Mouse (Mus musculus) bone marrow macrophage, adult 2 months (primary cell): ENCODE measurements around the gene Gm12184. TPM values are rescaled to one million over a fixed set of nuclear protein-coding genes. Genes with fewer than 3 reads are reported as not detected.

Experiments used
- H3K27ac ChIP-seq: 2 replicates; pipeline ENCODE4 v1.5.1; 2012; ENCODE audit warnings: low read depth, low read length; ENCODE audit not compliant: insufficient read depth
- H3K4me1 ChIP-seq: 2 replicates; pipeline ENCODE4 v1.6.1; 2012; ENCODE audit warnings: low read length; ENCODE audit not compliant: control insufficient read depth, insufficient read depth
- H3K4me3 ChIP-seq: 2 replicates; pipeline ENCODE4 v1.5.1; 2012; ENCODE audit warnings: mild to moderate bottlenecking, low read length, moderate library complexity; ENCODE audit not compliant: insufficient read depth
- CTCF ChIP-seq: IDR thresholded peaks from 2 replicates; pipeline ENCODE4 v1.5.1; 2012; ENCODE audit warnings: low read depth, mild to moderate bottlenecking, low read length, moderate library complexity
- POLR2A ChIP-seq: IDR thresholded peaks from 2 replicates; pipeline ENCODE4 v1.6.1; 2012; ENCODE audit warnings: mild to moderate bottlenecking, low read depth, low read length, borderline replicate concordance
- polyA plus RNA-seq: library from polyadenylated mRNA; stranded (reverse); fragments of >200 nt; gene quantifications from 2 replicates; pipeline ENCODE4 v1.2.4, GENCODE M21; 2012; ENCODE audit not compliant: missing spikeins, insufficient read depth, insufficient read length

Gene Gm12184
- polyA plus RNA-seq, 1 experiment, result 11.3 TPM

DNA sequence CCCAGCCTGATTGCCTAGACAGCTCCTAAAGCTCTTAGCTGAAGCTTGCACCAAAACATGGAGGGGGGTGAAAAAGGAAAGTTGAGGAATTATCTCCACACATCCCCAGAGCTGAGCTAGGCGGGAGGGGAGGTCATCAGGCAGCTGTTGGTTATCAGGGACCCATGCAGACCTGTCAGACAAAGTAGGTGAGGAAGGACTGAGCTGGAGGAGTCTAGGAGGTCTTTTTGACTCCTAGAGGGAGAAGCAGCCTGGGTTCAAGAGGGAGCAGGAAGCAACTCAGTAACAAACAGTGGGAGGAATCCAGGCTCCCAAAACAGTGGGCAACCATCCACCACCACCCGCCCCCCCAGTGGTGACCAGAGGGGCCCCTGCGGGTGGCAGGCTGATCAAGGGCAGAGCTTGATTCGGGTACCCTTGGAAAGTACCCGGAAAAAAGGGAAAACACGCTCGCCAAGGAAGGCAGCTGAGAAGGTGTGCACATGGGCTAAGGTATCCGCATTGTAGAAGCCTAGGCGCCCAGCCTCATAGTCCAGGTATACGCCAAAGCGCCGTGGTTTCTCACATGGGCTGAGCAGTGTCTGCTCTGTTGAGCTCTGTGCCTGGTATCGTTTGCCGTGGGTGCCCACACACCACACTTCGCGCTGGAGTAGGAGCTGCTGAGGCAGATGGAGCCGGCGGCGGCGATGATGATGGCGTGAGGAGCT is 19.4 kb downstream of the Gm12184 start:
- H3K27ac ChIP-seq, result no peak overlapping the region
- no peak for TF ChIP-seq CTCF
- no peak for TF ChIP-seq POLR2A
- no peak overlapping the region for H3K4me3 ChIP-seq
- peaks cover 20% of the 10 kb centered on the region for H3K4me1 ChIP-seq

- Histone ChIP-seq H3K4me3 (no peak overlapping the region), H3K4me1 (peaks cover 21% of the 10 kb centered on the region; the same call in 1 of the 2 replicates), H3K27ac (no peak overlapping the region)
- no peak for TF ChIP-seq CTCF
These were observed 21.5 kb downstream of the Gm12184 start for GRCm38 (mm10) chr11:48804922-48805321.

DNA sequence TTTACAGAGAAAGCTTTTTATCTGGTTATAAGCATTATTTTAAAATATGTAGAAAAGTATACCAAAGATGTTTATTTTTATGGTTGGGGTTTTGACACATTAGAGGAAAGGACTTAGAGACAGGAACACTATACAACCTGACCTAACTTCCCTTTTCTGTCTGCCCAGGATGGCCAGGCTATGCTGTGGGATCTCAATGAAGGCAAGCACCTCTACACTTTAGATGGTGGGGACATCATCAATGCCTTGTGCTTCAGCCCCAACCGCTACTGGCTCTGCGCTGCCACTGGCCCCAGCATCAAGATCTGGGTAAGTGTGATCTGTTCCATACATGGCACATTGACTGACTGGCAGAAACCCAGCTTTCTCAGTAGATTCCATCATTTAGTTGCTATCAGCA is 22.5 kb downstream of the Gm12184 start:
- H3K27ac ChIP-seq, result no peak overlapping the region
- TF ChIP-seq CTCF (no peak), POLR2A (no peak)
- H3K4me1 ChIP-seq, result peaks cover 21% of the 10 kb centered on the region; the same call in 1 of the 2 replicates
- no peak overlapping the region for H3K4me3 ChIP-seq

DNA sequence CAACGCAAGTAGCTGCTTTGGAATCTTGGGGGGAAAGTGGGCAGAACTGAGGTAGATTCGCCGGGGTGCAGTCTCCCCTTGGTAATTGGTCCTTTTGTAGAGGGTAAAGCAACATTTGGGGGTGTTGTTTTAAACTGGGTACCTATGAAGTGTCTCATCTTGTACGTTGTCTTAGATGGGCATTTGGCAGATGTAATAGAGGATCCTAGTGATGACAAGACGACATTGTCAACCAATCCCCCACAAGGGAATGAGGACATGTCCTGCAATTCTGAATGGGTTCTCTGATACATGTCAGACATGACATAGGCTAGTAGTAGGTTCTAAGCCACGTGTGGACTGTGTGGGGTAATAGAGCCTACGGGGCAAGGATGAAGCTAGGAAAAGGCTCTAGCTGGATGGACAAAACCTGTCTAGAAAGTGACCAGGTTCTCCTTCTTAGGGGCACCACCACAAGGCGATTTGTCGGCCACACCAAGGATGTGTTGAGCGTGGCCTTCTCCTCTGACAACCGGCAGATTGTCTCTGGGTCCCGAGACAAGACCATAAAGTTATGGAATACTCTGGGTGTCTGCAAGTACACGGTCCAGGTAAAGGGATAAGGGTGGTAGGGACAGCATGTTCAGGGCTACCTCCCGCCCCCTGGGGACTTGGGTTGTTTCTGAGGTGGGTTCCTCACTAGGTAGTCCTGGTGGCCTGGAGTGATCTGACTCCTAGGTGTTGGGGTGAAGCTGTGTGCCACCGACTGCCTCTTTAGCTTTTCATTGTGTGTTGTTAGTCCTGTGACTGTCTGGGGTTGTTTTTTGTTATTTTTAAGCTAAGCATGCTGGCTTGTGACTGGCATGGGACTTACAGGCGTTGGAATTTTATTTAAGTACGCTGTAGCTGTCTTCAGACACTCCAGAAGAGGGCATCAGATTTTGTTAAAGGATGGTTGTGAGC is 24.4 kb downstream of the Gm12184 start:
- Histone ChIP-seq H3K4me1 (peaks cover 24% of the 10 kb centered on the region), H3K27ac (0 out of 2 replicates have a peak overlapping the region, but pooled peaks have one; percentile 4)
- TF ChIP-seq CTCF, result no peak
- TF ChIP-seq POLR2A, result no peak

DNA sequence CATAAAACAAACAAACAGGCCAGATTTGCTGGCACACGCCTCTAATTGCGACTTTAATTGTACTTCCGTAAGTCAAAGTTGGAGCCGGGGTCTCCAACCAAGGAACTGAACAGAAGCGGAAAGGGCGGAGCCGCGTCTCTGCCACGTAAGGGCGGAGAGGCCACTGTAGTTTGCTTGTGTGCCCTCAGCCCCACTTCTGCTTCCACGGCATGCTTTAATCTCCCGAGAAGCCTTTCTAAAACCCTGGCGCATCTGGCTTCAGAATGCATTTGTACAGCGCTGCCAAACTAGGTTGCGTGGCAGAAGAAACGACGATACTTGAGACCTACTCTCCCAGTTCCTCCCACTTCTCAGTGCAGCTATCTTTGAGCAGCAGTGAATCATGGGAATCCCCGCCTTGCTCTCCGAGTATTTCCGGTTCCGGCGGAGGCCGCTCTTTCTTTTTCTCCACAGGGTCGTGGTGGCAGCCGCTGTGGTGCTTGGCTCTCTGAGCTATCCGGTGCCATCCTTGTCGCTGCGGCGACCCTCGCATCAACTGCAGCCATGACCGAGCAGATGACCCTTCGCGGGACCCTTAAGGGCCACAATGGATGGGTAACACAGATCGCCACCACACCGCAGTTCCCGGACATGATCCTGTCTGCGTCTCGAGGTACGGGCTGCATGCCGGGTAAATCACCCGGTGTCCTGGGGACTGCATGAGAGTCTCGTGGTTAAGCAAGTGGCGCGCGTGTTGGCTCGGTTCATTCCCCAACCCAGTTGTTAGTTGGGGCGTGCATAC is 26.3 kb downstream of the Gm12184 start, which contains the start of gene Rack1:
Gene Rack1 (plus strand): TSS at position 412 of the 781 bp plus-strand sequence.
- Histone ChIP-seq H3K4me1 (peaks cover 34% of the 10 kb centered on the region), H3K4me3 (peak within 1 kb of the TSS; percentile 81), H3K27ac (peak within 1 kb of the TSS; percentile 93)
- TF ChIP-seq POLR2A (0 out of 2 replicates have a peak, but pooled peaks have one; percentile 64), CTCF (no peak)

More for the DNA sequence above, 24.4 kb downstream of the Gm12184 start:
- H3K4me3 ChIP-seq, result peak overlapping the region; percentile 81

DNA sequence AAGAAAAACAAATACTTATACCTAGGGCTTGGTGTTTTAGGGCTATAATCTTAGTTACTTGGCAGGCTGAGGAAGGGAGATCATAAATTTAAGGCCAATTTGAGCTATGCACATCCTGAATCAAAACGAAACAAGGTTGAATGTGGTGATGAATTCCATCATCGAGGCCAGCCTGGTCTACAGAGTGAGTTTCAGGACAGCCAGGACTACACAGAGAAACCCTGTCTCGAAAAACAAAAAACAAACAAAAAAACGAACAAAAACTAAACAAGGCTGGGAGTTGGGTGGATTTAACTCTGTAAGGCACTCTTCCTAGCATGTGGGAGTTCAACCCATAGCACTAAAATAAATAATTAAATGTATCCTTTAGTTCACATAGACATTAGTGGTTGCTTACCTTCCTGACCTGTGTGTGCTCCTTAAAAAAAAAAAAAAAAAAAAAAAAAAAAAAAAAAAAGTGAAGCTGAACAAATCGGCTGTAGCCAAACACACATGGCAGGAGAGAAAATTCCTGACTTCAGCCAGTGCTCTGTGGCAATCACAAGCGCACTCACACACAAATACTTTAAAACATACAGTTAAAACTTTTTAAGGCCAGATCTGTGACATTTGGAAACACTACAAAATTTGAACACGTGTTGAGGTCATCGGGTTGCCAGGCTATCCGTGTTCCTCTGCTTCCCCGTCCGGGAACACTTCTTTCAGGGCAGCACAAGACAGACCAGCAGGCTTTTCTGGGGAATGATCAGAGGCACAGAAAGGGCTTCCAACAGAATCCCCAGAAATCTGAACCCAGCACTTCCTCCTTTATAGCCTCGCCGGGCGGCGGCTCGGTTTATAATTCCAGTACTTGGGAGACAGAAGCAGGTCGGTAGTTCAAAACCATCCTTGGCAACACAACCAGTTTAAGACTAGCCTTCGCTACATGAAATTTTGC is 27.2 kb downstream of the Gm12184 start:
- Histone ChIP-seq H3K4me1 (peaks cover 34% of the 10 kb centered on the region), H3K4me3 (peak overlapping the region; percentile 81), H3K27ac (peak overlapping the region; percentile 93)
- TF ChIP-seq POLR2A (no peak; the same call in 1 of the 2 replicates), CTCF (no peak)

DNA sequence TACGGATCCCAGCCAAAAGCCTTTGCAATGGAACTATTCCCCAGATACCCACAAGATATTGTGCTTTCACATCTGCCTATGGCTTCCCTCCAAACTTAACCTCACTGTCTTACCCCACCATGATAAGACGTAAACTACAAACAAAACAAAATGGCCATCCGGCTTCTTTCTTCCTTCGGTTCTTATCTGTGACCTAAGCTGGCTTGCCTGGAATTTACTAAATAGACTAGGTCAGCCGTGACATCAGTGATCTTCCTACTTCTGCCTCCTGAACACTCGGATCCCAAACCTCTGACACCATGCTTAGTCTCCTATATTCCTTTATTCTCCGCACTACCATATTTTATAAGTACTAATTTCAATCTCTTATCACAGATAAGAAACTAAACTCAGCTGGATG is 28.1 kb downstream of the Gm12184 start:
- H3K27ac ChIP-seq, result peak overlapping the region; percentile 36

DNA sequence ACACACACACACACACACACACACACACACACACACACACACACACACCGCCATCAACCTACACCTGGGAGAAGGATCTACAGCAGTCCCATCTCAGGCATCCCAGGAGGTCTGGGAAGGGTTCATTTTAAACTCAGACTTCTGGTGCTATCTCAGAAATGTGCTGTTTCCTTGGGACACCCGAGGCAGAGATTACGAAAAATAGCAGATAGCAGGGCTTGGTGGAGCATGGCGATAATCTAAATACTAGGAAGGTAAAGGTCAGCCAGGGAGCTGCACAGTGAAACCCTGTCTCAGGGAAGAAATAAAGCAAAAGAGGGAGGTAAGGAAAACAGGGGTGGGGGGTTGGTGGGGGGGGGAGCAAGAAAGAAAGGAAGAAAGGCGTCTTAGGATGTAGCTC is 29.2 kb downstream of the Gm12184 start:
- H3K27ac ChIP-seq, result no peak overlapping the region
- TF ChIP-seq CTCF, result no peak
- TF ChIP-seq POLR2A, result no peak
- H3K4me1 ChIP-seq, result peaks cover 25% of the 10 kb centered on the region
- no peak overlapping the region for H3K4me3 ChIP-seq

More for the DNA sequence above, 28.1 kb downstream of the Gm12184 start:
- TF ChIP-seq POLR2A, result no peak
- TF ChIP-seq CTCF, result no peak
- H3K4me1 ChIP-seq, result peaks cover 33% of the 10 kb centered on the region
- H3K4me3 ChIP-seq, result peak overlapping the region; percentile 42
